Mouse (Mus musculus) spleen, embryonic (tissue): ENCODE measurements around the gene Dab1.

Experiments
- CTCF ChIA-PET: fragments of 350-600 bp; sonication (Branson Sonifier 250); formaldehyde crosslinking; loops from one replicate; lab custom pipeline; 2022; lab: Charles Lee

Dab1 gene

DNA sequence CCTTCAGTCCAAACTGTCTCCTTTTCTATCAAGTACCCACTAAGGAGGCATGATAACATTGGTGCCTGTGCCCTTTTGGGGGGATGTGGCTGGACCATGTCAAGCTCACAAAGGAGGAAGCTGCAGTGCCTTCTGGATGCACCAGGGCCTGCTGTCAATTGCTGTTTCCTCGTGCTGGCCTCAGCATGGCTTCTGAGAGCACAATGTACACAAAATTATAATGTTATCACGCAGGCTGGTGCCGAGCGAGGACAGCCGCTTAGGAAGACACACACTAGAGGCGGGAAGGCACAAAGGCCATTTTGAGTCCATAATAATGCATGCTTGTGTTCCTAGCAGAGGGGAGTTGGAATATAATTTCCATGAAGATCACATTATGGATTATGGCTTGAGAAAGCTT, 81.2 kb downstream of the Dab1 start:
- CTCF ChIA-PET, result interaction anchor here (0.6 kb wide), 1 partner anchor 26 kb away, joined by 3 read pairs; no protein-coding TSS in a partner anchor

DNA sequence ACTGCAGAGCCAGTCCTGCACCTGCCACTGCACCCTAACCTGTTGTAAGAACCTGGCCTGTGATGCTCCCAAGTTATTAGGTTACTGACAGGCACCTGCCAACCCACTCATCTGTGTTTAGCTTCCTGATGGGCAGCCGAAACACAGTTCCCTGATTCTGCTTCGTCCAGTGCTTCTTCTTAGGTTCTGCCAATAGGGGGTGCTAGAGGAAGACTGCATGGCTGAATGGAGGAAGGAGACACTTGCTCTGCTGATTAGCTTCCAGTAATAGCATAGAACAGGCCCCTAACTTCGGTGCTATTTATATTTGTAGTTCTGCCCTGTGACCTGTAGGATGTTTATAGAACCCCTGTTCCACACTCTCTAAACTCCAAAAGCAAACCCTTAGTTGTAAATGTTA, 83.0 kb downstream of the Dab1 start:
- CTCF ChIA-PET, result no interaction called here

DNA sequence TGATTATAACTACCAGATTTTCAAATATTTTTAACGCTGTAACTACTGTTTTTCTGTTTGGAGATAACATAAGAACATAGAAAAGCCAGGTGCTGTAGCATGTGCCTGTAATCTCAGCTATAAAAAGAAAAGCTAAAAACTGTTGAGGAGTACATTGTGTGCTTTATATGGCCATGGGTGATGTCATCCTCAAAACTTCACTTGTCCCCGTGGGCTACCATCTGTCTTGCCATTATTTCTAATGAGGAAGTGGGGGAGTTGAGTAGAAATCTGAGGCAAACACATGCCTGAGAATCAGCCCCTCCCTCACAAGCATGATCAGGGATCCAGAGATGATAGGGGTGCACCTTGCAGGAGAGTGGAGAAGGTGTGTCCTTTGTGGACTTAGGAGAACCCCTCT, 85.3 kb downstream of the Dab1 start:
- CTCF ChIA-PET, result no interaction called here

DNA sequence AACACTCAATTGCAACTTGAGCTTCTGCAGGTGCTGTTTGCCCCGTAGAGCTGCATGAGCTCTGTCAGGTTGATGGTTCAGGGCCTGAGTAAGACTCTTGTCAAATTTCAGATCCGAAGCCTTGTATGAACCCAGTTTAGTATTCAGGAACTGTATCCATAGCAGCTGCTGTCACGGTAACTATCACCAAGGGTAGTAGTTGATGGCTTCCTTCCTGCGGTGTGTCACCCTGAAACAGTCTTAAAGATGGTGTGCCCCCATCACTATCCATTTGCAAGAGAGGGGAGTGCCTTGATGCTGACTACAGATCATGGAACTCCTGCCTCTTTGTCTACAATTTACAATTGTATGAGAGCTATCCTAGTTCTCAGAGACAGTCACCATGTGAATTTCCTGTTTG, 87.3 kb downstream of the Dab1 start:
- CTCF ChIA-PET, result no interaction called here

DNA sequence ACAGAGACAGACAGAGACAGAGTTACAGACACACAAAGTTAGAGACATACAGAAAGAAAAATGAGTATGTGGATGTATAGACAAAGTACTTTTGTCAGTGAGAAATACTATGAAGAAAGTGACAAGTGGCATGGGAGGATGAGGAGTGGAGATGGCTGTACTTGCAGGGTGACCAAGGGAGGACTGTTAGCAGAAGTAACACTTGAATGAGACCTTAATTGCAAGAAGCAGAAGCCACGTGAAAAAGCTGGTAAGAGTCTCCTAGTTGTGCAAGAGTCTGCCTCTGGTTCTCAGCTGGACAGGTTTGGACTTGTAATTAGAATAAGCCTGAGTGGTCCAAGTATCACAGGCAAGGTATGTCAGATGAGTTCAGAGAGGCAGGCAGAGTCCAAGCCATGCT, 88.0 kb downstream of the Dab1 start:
- CTCF ChIA-PET, result no interaction called here

DNA sequence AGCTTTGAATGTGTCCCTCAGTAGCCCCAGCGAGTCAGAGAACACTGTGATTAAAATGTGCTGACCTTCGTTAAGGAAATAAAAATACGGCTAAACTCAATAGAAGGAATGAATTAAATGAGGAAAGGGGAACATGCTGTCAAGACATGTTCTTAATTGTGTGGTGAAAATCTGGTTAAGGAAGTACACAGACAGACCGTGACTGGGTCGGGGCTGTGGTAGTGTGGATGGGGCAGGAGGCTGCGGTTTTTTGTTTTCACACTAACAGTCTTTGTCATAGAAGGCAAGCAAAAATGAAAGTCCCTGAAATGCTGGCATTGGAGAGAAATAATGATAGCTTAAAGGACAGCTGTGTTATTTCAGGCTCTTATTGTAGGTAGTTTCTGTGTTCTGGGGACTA, 92.2 kb downstream of the Dab1 start:
- CTCF ChIA-PET, result no interaction called here

DNA sequence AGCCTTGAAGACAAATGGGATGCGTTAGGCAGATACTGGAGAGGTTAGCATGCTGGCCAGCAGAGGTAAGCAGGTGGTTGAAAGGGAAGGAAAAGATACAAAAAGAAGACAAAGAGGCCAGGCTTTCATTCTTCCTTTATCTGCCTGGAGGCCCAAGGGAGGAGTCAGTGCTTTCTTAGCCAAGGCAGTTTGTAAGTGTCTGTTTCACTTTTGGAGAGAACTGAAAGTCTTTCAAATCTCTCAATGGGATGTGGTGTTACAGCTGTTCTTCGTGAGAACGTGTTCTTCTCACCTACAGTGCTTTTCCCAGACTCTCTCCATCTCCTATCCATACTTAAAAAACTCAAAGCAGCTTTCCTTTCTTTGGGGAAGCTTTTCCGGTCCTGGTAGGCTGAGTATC, 94.8 kb downstream of the Dab1 start:
- CTCF ChIA-PET, result no interaction called here

DNA sequence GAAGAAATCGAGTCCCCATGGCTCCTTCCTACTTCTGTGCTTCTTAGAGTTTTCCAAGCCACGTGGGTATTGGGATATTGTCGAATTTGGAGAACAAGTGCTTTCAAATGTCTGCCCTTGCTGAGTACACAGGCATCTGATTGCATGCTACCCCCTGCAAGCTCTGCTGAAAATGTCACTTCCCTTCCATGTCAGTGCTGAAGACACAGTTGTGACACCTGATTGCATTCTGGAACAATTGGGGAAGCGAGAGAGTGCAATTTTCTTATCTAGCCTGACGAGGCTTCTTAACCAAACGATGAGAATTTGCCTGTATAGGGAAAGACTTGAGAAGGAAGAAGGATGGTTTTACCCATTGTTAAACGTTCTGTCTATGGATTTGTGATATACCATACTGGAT, 95.8 kb downstream of the Dab1 start:
- CTCF ChIA-PET, result no interaction called here

DNA sequence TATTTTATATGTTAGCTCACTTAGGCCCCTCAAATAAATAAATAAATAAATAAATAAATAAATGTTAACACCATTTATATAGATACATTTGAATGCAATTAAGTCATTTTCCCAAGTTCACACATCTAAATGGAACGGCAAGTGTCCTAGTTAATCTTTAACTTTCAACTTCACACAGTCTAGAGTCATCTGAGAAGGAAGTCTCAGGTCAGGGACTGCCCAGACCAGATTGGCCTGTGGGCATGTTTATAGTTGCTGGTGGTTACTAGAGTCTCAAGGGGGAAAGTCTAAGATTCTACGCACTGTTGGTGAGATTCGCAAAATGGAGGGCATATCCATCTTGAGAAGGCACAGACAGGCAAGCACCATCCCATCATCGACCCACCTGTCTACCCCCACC, 96.4 kb downstream of the Dab1 start:
- CTCF ChIA-PET, result no interaction called here

DNA sequence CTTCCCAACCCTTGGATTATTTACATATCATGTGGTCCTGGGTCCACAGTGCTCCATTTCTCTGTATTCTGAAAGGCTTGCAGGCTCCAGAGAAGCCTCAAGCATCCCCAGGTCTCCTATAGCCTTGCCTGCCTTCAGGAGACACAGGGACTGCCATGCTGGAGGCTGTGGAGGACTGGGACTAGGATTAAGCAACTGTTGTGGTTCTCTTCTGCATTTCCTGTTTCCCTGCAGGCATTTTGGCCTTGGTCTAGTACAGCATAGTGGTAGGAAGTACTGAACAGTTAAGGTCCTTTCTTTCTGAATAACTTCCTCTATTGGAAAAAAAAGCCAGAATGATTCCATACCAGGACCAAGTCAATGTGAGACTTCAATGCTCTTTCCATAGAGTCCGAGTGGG, 103.6 kb downstream of the Dab1 start:
- CTCF ChIA-PET, result no interaction called here

DNA sequence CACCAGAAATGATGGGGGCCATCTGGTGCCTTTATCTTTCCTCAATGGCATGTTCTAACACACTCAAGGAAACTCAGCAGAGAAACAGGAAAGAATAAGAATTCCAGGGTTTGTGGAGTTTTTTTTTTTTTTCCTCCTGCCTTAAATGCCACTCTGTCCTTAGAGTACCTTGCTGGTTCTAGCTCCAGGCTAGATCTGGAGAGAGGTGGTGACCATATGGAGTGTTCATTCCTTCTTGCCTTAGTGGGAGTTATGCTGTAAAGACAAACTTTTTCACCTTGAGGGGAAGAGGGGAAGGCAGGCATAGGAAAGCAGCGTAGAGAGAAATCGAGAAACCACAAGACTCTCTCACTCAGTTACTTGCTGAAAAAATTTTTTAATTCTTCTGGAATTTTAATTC, 107.3 kb downstream of the Dab1 start:
- CTCF ChIA-PET, result interaction anchor here (0.7 kb wide), 1 partner anchor 26 kb away, joined by 3 read pairs; no protein-coding TSS in a partner anchor

DNA sequence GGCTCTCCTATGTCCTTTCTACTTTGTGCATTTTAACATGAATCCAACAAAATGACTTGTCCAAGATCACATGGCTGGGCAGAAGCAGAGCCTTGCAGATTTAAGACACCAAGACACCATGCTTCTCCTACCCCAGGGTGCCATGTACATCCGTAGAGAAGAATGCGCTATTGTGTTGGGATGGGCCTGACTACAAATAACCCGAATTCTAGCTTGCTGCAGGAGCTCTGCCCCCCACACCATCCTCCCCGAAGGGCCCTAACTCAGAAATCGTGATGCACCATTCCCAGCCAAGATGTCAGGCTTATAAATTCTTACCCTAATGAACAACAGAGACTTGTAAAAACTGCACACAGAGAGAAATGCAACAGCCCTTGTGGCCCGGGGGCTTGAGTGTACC, 118.0 kb downstream of the Dab1 start:
- CTCF ChIA-PET, result no interaction called here

DNA sequence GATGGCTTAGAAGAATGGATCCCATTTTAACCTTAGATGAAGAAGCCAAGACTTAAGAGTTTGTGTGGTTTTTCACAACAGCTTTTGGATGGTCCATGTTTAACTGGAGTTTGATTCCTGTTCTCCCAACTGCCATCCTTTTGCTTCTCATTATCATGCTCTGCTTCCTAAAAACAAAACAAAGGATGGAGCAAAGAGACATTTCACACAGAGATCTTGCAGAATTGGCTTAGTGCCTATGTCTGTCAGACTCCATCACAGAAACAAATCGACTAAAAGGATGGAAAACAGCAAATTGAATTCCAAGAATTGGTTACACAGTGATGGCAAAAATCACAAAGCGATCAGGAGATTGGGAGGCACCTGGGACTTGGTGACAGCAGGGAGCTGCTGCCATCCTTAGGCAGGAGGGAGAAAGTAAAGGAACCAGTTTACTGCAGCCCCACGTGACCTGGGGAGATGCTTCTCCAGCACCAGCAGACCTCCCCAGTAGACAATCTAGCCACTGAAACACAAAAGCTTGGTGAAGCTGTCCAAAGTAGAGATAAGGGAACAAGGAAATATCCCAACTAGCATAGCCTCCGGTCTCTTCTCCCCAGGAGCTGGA, 132.2 kb downstream of the Dab1 start:
- CTCF ChIA-PET, result no interaction called here

DNA sequence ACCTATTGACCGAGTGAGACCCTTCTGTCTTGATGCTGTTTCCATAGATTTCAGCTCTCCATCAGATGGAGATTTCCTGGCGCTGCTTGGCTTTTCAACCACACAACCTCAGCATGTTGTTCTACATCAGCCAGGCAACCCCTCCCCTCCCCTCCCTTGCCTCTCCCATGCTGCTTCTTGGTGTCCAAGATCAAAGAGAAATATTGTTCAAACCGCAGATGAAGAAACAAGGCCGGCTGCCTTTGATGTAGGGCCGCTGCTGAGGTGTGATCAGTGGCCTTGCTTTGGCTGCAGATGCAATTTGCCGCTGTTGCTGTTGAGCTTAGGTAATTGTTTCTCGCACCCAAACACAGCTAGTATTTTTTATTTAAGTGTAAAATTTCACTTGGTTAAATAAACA, 135.4 kb downstream of the Dab1 start:
- CTCF ChIA-PET, result no interaction called here

DNA sequence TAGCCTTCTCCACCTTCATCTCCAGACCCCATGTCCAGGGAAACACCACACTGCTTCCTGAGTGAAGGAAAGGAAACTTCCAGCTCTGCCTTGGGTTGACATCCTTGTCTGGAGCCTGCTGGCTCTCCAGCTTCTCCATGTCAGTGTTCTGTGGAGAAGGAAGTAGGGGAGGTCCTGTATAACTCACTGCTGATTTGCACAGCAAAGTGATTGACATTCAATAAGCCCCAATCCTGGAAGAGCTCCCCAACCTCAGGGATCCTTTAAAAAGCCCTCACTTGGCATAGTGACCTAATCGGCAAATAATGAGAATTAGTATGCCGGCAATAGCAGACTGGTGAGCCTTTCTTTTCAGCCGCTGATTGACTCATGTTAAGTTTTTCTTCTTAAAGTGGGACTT, 138.1 kb downstream of the Dab1 start:
- CTCF ChIA-PET, result no interaction called here

DNA sequence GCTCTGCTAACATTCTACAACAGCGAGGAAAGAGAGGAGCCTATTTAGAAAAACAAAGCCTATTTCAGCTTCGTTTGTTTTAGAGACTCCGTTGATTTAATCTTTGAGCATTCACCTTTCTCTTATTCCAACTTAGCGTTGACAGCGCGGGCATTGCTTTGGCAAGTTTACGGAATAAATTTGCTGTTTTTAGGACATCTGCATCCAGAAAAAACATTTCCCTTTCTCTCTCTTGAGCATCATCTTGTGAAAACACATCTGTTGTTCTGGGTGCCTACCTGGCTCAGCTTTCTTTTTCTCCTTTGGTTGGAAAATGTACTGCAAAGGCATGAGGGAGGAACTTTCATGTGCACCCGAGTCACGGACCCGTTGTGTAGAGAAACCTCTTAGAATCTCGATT, 143.3 kb downstream of the Dab1 start:
- CTCF ChIA-PET, result no interaction called here

DNA sequence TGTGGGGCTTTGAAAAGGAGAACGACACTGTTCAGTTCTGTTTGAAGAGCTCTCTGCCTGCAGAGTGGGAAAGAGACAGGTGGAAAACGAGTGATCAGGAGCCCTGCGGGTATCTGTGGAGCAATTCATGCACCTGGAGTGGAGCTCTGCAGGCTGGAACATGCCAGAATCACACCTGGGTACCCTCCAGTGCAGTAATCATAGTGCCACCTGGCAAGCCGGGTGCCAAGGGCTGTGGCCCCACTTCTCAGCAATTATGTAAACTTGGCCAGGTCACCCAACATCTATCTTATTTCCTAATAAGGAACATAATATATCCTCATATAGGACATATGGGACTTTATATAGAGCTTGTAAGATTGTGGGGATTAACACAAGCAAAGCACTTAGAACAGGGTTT, 156.6 kb downstream of the Dab1 start:
- CTCF ChIA-PET, result no interaction called here

DNA sequence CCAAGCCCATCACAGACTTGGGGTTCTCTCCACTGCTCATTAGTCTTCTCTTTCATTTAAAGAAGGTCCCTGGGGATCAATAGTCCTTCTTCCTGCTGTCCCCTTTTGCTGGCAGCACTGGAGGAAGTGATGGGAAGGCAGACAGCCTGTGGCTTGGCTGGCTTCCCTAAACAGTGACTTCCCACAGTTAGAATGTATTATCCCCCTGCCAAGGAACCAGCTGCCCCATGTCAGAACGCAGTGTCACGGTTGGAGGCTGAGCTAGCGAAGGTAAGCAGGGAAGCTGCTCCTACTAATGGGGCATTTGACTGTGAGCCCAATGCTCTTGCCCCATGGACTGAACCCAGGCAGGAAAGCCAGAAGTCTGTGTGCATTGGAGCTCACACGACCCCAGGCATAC, 162.2 kb downstream of the Dab1 start:
- CTCF ChIA-PET, result no interaction called here

DNA sequence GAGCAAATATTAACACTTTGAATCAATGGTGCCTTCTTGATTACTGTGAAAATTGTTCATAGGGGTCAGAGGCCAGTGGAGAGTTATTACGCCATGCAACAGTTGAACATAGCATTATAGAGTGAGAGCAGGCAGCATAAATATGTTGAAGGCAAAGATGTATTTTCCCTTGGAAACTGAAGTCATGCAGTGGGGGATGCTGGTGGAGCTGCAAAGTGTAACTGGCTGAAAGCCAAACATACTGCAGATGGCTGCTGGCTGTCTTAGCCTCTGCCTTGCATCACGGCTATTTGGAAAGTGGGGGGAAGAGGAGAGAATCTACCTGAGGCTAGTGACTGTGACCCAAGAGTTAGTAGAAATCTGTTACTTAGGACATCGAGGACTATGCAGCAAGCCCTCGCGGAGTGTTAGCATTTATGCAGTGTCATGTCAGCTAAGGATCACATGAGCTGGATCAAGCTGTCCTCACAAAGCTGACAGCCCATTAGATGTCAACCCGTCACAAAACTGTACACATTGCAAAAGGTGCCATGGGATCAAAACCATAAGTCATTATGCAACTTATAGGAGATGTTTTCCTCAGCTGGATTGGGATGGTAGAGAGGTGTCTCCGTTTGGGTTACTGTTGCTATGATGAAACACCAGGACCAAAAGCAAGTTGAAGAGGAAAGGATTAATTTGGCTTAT, 164.5 kb downstream of the Dab1 start:
- CTCF ChIA-PET, result no interaction called here

DNA sequence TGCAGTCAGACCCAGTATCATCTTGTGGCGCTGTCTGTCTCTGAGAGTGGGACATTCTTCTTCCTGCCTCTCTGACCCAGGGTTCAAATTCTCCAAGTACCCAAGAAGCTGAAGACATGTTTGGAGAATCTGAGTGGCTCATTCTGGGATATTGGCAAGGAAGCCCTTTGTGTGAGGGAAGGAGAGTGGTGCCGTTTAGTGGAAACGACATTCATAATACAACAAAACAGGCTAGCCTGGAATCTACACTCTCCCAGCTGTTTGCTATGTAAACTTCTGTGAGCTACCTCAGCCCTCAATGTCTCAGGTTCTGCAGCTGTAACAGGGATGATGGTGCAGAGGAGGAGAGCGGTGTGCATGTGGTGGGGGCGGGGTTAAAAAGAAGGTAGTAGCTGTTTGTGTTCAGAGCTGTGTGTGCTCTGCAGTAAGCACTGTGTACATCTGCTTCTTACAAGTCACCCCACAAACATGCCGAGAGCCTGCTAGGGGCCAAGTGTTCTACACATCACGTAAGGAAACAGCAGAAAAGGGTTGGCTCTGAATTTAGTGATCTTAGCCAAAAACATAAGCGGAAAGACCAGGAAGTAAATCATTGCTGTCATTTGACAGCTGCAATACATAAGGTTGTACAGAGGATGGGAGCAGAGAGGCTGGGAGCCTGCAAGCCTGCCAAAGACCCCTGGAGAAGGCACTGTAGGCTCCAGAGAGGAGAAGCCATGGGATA, 174.6 kb downstream of the Dab1 start:
- CTCF ChIA-PET, result no interaction called here

DNA sequence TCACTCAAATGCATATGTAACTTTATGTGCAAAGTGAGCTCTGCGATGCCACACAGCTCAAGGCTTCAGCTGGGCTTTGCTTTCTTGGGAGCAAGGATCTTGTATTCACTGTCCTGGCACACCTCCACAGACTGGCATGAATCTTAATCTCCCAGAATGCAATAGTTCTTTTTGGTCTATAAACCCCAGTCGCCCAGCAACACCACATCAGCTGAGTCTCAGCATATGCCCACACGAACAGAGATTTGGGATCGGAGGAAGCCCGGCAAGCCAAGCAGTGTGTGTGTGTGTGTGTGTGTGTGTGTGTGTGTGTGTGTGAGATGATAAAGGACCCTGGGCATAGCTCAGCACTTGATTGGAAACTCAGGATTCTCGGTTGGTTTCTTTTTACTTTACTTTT, 177.3 kb downstream of the Dab1 start:
- CTCF ChIA-PET, result no interaction called here

DNA sequence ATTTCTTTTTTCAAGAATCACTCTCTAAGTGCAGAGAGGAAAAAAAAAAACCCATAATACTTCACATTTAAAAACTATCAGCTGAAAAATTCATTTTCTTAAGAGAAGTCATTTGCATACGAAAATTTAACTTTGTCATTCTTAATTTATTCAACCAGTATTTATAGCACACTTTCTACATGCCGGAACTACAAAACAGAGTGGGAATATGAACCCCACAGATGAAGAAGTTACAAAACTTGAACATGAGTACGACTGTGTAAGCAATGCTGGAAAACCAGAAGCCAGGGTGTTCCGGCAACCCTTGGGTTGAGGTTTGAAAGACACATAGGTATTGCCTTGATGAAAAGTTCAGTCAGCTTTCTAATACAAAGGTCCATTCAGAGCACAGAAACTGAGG, 183.3 kb downstream of the Dab1 start:
- CTCF ChIA-PET, result no interaction called here

DNA sequence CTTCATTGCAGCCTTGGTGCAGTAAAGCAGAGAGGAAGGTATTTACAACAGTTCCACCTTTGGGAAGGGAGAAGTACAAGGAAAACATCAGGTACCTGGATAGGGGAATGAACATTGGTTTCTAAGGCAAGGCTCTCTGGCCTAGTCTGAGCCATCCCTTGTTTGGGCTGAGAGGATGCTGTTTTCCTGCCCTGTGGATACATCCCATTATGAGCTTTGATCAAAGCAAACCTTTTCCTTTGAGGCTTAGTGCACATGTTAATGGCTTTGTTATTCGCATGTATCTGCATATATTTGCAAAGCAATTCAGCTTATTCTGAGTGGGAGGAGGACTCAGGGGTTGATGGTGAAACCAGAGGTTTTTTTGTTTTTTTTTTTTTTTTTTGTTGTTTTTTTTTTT, 185.3 kb downstream of the Dab1 start:
- CTCF ChIA-PET, result no interaction called here
